Mouse (Mus musculus): ENCODE measurements around the gene Ap3b1. TPM values are rescaled to one million over a fixed set of nuclear protein-coding genes. Genes with fewer than 3 reads are reported as not detected.
A peak's percentile ranks its signal among the peaks of the same experiment; 100 is the strongest.

The Ap3b1 gene
- polyA plus RNA-seq, 1 experiment from 2014 or later: 35.1 TPM

DNA sequence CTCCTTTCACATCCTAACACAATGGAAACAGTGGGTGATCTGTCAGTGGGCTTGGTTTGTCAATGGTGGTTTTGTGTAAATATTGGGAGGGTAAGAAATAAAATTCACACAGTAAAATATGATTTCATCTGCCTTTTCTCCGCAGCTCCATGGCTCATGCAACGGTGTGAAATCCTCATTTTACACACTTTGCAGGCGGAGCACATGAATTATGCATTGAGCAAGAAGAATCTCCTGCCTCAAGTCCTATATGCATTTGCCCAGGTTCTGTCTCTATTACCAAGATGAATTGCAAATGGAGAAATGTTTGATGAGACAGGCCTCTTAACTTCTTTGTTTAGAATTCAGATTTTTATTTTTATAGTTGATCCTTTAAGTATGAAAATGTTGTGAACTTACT is 131.9 kb downstream of the Ap3b1 start:
- no peak for ATAC-seq (replicated peaks; ENCODE audit: insufficient number of reproducible peaks, low FRiP score, low TSS enrichment)
- no peaks in the 10 kb centered on the region for H3K9me3 ChIP-seq (replicated peaks; ENCODE audit: control insufficient read depth, low read length)
- no peaks in the 10 kb centered on the region for H3K4me1 ChIP-seq (ENCODE audit: control insufficient read depth, insufficient read depth, low read length)
- H3K9ac ChIP-seq (ENCODE audit: low read depth, low read length): no peak overlapping the region
- no peak overlapping the region for H3K27ac ChIP-seq (ENCODE audit: low read depth, low read length)
- H3K4me2 ChIP-seq: no peak overlapping the region
- no peaks in the 10 kb centered on the region for H3K36me3 ChIP-seq (ENCODE audit: control insufficient read depth, insufficient read depth, low read length)
- WGBS (ENCODE audit: insufficient replicate concordance): 95% methylated on average over 3 of the region's 3 CpGs
- no peaks in the 10 kb centered on the region for H3K27me3 ChIP-seq (ENCODE audit: control insufficient read depth, insufficient read depth, low read length)
- no peak overlapping the region for H3K4me3 ChIP-seq (ENCODE audit: low read depth, low read length)

- no peaks in the 10 kb centered on the region for H3K9me3 ChIP-seq (replicated peaks; ENCODE audit: control insufficient read depth, low read length)
- H3K9ac ChIP-seq (ENCODE audit: low read depth, low read length): no peak overlapping the region
- H3K4me2 ChIP-seq: no peak overlapping the region
- H3K4me1 ChIP-seq (ENCODE audit: control insufficient read depth, insufficient read depth, low read length): no peaks in the 10 kb centered on the region
- no peak overlapping the region for H3K27ac ChIP-seq (ENCODE audit: low read depth, low read length)
- no peak overlapping the region for H3K4me3 ChIP-seq (ENCODE audit: low read depth, low read length)
- H3K36me3 ChIP-seq (ENCODE audit: control insufficient read depth, insufficient read depth, low read length): no peaks in the 10 kb centered on the region
- WGBS (ENCODE audit: insufficient replicate concordance): 77% methylated on average over 8 of the region's 8 CpGs
- no peaks in the 10 kb centered on the region for H3K27me3 ChIP-seq (ENCODE audit: control insufficient read depth, insufficient read depth, low read length)
- ATAC-seq (replicated peaks; ENCODE audit: insufficient number of reproducible peaks, low FRiP score, low TSS enrichment): no peak
These were observed 132.4 kb downstream of the Ap3b1 start for GRCm38 (mm10) chr13:94491159-94491558.

DNA sequence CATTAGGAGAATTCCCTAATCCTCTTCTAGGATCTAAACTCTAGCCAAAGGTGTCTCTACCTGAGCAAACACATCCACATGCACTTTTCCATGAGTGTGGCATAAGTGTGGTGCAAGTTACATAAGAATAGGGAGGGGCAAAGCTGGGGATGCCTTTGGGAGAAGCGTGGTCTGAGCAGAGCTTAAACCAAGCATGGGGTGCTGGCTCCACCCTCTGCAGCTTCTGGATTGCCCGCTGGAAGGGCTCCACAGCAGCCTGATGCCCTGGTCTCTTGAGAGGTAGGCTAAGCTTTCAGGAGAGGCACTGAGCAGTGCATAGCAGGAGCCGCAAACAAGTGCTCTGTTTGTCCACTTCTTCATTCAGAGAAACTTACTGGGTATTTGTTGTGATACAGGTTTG is 138.8 kb downstream of the Ap3b1 start:
- 81% methylated on average over 3 of the region's 3 CpGs for WGBS (ENCODE audit: insufficient replicate concordance)
- Histone ChIP-seq H3K4me1 (ENCODE audit: control insufficient read depth, insufficient read depth, low read length) (no peaks in the 10 kb centered on the region), H3K27me3 (ENCODE audit: control insufficient read depth, insufficient read depth, low read length) (no peaks in the 10 kb centered on the region), H3K27ac (ENCODE audit: low read depth, low read length) (no peak overlapping the region), H3K4me3 (ENCODE audit: low read depth, low read length) (no peak overlapping the region), H3K36me3 (ENCODE audit: control insufficient read depth, insufficient read depth, low read length) (no peaks in the 10 kb centered on the region; the same call in 1 of the 2 replicates), H3K9me3 (replicated peaks; ENCODE audit: control insufficient read depth, low read length) (no peaks in the 10 kb centered on the region), H3K9ac (ENCODE audit: low read depth, low read length) (no peak overlapping the region), H3K4me2 (no peak overlapping the region)
- ATAC-seq (replicated peaks; ENCODE audit: insufficient number of reproducible peaks, low FRiP score, low TSS enrichment): no peak

GRCm38 (mm10) chr13:94506411-94506810 is 147.7 kb downstream of the Ap3b1 start:
- 77% methylated on average over 3 of the region's 3 CpGs for WGBS (ENCODE audit: insufficient replicate concordance)
- Histone ChIP-seq H3K4me1 (ENCODE audit: control insufficient read depth, insufficient read depth, low read length) (no peaks in the 10 kb centered on the region), H3K4me2 (no peak overlapping the region), H3K36me3 (ENCODE audit: control insufficient read depth, insufficient read depth, low read length) (no peaks in the 10 kb centered on the region; the same call in 1 of the 2 replicates), H3K4me3 (ENCODE audit: low read depth, low read length) (no peak overlapping the region), H3K27me3 (ENCODE audit: control insufficient read depth, insufficient read depth, low read length) (no peaks in the 10 kb centered on the region), H3K9ac (ENCODE audit: low read depth, low read length) (no peak overlapping the region), H3K27ac (ENCODE audit: low read depth, low read length) (no peak overlapping the region), H3K9me3 (replicated peaks; ENCODE audit: control insufficient read depth, low read length) (no peaks in the 10 kb centered on the region)
- no peak for ATAC-seq (replicated peaks; ENCODE audit: insufficient number of reproducible peaks, low FRiP score, low TSS enrichment)

- Histone ChIP-seq H3K4me1 (ENCODE audit: control insufficient read depth, insufficient read depth, low read length) (peaks cover 9% of the 10 kb centered on the region), H3K36me3 (ENCODE audit: control insufficient read depth, insufficient read depth, low read length) (no peaks in the 10 kb centered on the region; the same call in 1 of the 2 replicates), H3K9ac (ENCODE audit: low read depth, low read length) (no peak overlapping the region), H3K4me3 (ENCODE audit: low read depth, low read length) (no peak overlapping the region), H3K9me3 (replicated peaks; ENCODE audit: control insufficient read depth, low read length) (no peaks in the 10 kb centered on the region), H3K27me3 (ENCODE audit: control insufficient read depth, insufficient read depth, low read length) (no peaks in the 10 kb centered on the region), H3K4me2 (no peak overlapping the region), H3K27ac (ENCODE audit: low read depth, low read length) (no peak overlapping the region)
- 86% methylated on average over 8 of the region's 8 CpGs for WGBS (ENCODE audit: insufficient replicate concordance)
- no peak for ATAC-seq (replicated peaks; ENCODE audit: insufficient number of reproducible peaks, low FRiP score, low TSS enrichment)
These were observed 149.6 kb downstream of the Ap3b1 start for GRCm38 (mm10) chr13:94508344-94508743.

DNA sequence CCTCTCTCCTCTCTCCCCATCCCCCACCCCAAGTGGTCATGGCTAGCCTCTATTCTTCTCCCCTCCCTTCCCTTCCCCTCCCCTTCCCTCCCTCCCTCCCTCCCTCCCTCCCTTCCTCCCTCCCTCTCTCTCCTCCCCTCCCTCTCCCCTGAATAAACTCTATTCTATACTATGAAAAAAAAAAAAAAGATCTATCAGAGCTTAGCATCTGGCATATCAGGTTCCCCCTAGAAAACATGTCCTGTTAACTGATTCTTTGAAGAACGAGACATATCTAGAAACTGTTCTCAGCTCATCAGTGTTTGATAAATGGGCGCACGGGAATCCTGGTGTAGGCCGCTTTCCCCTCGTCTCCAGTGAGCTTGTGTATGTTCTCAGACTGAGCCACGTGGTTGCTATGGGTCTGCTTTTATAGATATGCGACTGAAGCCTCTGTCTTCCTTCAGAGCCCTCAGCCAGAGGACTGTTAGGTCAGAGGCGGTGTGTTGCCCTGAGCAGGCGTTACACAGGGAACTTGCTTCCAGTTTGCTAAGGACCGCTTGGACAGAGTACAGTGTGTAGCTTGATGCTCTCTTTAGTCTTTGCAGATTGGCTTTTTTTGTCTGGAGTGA is 154.5 kb downstream of the Ap3b1 start:
- Histone ChIP-seq H3K4me3 (ENCODE audit: low read depth, low read length) (no peak overlapping the region), H3K4me2 (peak overlapping the region; percentile 29), H3K27me3 (ENCODE audit: control insufficient read depth, insufficient read depth, low read length) (no peaks in the 10 kb centered on the region), H3K27ac (ENCODE audit: low read depth, low read length) (peak overlapping the region; percentile 73), H3K4me1 (ENCODE audit: control insufficient read depth, insufficient read depth, low read length) (peaks cover 23% of the 10 kb centered on the region), H3K9ac (ENCODE audit: low read depth, low read length) (no peak overlapping the region), H3K36me3 (ENCODE audit: control insufficient read depth, insufficient read depth, low read length) (no peaks in the 10 kb centered on the region), H3K9me3 (replicated peaks; ENCODE audit: control insufficient read depth, low read length) (no peaks in the 10 kb centered on the region)
- peak; percentile 59; the same call in 1 of the 2 replicates for ATAC-seq (replicated peaks; ENCODE audit: insufficient number of reproducible peaks, low FRiP score, low TSS enrichment)
- WGBS (ENCODE audit: insufficient replicate concordance): 21% methylated on average over 10 of the region's 10 CpGs

GRCm38 (mm10) chr13:94513898-94514297 is 155.1 kb downstream of the Ap3b1 start:
- Histone ChIP-seq H3K27ac (ENCODE audit: low read depth, low read length) (peak overlapping the region; percentile 73), H3K4me3 (ENCODE audit: low read depth, low read length) (no peak overlapping the region), H3K9ac (ENCODE audit: low read depth, low read length) (no peak overlapping the region), H3K4me2 (peak overlapping the region; percentile 29), H3K36me3 (ENCODE audit: control insufficient read depth, insufficient read depth, low read length) (no peaks in the 10 kb centered on the region), H3K27me3 (ENCODE audit: control insufficient read depth, insufficient read depth, low read length) (no peaks in the 10 kb centered on the region), H3K9me3 (replicated peaks; ENCODE audit: control insufficient read depth, low read length) (no peaks in the 10 kb centered on the region), H3K4me1 (ENCODE audit: control insufficient read depth, insufficient read depth, low read length) (peaks cover 26% of the 10 kb centered on the region)
- WGBS (ENCODE audit: insufficient replicate concordance): 16% methylated on average over 9 of the region's 9 CpGs
- peak; percentile 65; the same call in 1 of the 2 replicates for ATAC-seq (replicated peaks; ENCODE audit: insufficient number of reproducible peaks, low FRiP score, low TSS enrichment)

GRCm38 (mm10) chr13:94514992-94515391 is 156.2 kb downstream of the Ap3b1 start:
- Histone ChIP-seq H3K4me2 (no peak overlapping the region), H3K9ac (ENCODE audit: low read depth, low read length) (no peak overlapping the region), H3K27ac (ENCODE audit: low read depth, low read length) (no peak overlapping the region), H3K4me3 (ENCODE audit: low read depth, low read length) (no peak overlapping the region), H3K9me3 (replicated peaks; ENCODE audit: control insufficient read depth, low read length) (no peaks in the 10 kb centered on the region), H3K27me3 (ENCODE audit: control insufficient read depth, insufficient read depth, low read length) (no peaks in the 10 kb centered on the region), H3K36me3 (ENCODE audit: control insufficient read depth, insufficient read depth, low read length) (no peaks in the 10 kb centered on the region), H3K4me1 (ENCODE audit: control insufficient read depth, insufficient read depth, low read length) (peaks cover 37% of the 10 kb centered on the region)
- ATAC-seq (replicated peaks; ENCODE audit: insufficient number of reproducible peaks, low FRiP score, low TSS enrichment): no peak

DNA sequence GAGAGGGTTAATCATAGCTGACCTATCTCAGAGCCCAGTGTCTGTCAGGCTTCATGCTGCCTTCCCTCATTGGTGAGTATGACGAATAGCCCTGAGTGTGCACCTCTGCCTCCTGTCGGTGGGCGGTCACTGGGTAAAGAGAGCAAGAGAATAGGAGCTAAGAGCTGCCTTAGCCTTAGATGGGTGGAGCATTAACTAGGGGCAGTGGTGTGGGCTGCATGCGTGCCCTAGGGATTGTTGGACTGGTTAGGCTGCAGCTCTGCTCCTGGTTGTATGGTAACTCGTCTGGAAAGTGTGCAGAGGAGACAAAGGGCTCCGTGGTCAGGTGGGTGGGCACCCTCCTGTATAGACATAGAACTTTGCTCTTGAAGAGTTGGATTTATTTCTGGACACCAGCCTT is 157.8 kb downstream of the Ap3b1 start:
- 81% methylated on average over 6 of the region's 6 CpGs for WGBS (ENCODE audit: insufficient replicate concordance)
- no peaks in the 10 kb centered on the region for H3K36me3 ChIP-seq (ENCODE audit: control insufficient read depth, insufficient read depth, low read length)
- H3K9me3 ChIP-seq (replicated peaks; ENCODE audit: control insufficient read depth, low read length): no peaks in the 10 kb centered on the region
- peaks cover 39% of the 10 kb centered on the region for H3K4me1 ChIP-seq (ENCODE audit: control insufficient read depth, insufficient read depth, low read length)
- no peak overlapping the region for H3K4me2 ChIP-seq
- no peak overlapping the region for H3K9ac ChIP-seq (ENCODE audit: low read depth, low read length)
- H3K27ac ChIP-seq (ENCODE audit: low read depth, low read length): no peak overlapping the region
- ATAC-seq (replicated peaks; ENCODE audit: insufficient number of reproducible peaks, low FRiP score, low TSS enrichment): no peak
- no peaks in the 10 kb centered on the region for H3K27me3 ChIP-seq (ENCODE audit: control insufficient read depth, insufficient read depth, low read length)
- H3K4me3 ChIP-seq (ENCODE audit: low read depth, low read length): no peak overlapping the region

Data from heart, embryonic 11.5 days (tissue).